Mouse (Mus musculus): ENCODE results near the gene AC124108.1. TPM values are rescaled to one million over a fixed set of nuclear protein-coding genes. Genes with fewer than 3 reads are reported as not detected.

Gene AC124108.1
- polyA plus RNA-seq, 1 experiment from 2014 or later: 3.3 TPM

DNA sequence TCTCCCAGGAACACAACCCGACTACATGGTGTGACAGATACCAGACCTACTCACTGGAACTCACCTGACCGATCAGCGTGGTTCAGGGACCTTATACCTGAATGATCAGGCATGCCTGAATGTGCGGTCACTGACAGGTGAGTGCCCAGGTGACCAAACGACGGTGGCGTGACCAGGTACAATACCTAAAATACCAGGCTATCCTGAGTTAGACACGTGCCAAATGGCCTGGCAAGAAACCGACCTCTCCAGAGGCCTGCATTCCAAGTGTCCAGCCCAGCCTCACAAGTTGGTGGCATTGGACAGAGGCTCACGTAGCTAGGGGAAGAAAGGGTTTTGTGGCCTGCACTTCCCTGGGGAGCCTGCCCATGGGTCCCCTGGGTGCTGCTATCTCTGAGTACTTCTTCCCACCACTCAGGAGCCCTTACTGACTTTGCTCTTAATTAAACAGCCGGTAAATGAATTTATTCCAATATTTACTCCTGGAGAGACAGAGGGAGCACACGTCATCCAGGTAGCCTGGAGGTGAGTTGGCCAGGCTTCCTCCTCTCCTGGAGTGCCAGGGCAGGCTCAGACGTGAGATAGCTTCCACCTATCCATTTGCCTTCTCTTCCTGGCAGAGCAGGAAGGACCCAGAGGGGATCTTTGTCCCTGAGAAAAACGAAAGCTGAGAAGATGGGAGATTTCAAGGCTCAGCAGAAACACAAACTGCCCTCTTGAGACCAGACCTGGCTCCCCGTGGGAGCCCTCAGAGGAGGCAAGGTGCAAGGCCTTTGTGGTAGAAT is 40.2 kb upstream of the AC124108.1 start:
- Histone ChIP-seq H3K4me2 (ENCODE audit: low read length) (no peak overlapping the region), H3K9ac (replicated peaks; ENCODE audit: low read depth, low read length) (no peak overlapping the region), H3K36me3 (ENCODE audit: control insufficient read depth, insufficient read depth) (no peaks in the 10 kb centered on the region), H3K4me1 (replicated peaks; ENCODE audit: control insufficient read depth, insufficient read depth, low read length) (no peaks in the 10 kb centered on the region), H3K27me3 (replicated peaks; ENCODE audit: control insufficient read depth, insufficient read depth, low read length) (no peaks in the 10 kb centered on the region), H3K4me3 (replicated peaks; ENCODE audit: low read length) (no peak overlapping the region), H3K27ac (ENCODE audit: low read length) (no peak overlapping the region), H3K9me3 (ENCODE audit: control insufficient read depth, low read length) (no peaks in the 10 kb centered on the region)
- WGBS: 70% methylated on average over 15 of the region's 15 CpGs
- no peak for ATAC-seq

DNA sequence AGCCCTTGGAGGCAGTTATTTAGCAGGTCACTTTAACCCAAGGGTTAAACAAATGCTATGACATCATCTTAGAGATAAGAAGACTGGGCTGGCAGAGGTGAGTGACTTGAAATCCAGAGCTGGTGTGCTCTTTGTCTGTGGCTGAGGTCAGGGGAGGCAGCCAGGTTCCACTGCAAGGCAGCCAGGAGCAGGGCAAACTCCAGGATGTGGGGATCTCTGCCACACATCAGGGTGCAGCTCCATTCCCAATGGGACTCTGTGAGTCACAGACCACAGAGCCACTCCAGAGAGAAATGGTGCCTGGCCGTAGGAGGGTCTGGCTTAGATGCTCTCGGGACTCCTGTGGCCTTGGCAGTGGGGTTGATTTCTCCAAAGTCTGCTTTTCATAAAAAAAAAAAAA is 39.3 kb upstream of the AC124108.1 start:
- H3K4me1 ChIP-seq (replicated peaks; ENCODE audit: control insufficient read depth, insufficient read depth, low read length): no peaks in the 10 kb centered on the region
- no peaks in the 10 kb centered on the region for H3K9me3 ChIP-seq (ENCODE audit: control insufficient read depth, low read length)
- H3K4me2 ChIP-seq (ENCODE audit: low read length): no peak overlapping the region
- no peaks in the 10 kb centered on the region for H3K27me3 ChIP-seq (replicated peaks; ENCODE audit: control insufficient read depth, insufficient read depth, low read length)
- H3K4me3 ChIP-seq (replicated peaks; ENCODE audit: low read length): no peak overlapping the region
- ATAC-seq: no peak
- no peaks in the 10 kb centered on the region for H3K36me3 ChIP-seq (ENCODE audit: control insufficient read depth, insufficient read depth)
- 74% methylated on average over 2 of the region's 2 CpGs for WGBS
- no peak overlapping the region for H3K27ac ChIP-seq (ENCODE audit: low read length)
- H3K9ac ChIP-seq (replicated peaks; ENCODE audit: low read depth, low read length): no peak overlapping the region

DNA sequence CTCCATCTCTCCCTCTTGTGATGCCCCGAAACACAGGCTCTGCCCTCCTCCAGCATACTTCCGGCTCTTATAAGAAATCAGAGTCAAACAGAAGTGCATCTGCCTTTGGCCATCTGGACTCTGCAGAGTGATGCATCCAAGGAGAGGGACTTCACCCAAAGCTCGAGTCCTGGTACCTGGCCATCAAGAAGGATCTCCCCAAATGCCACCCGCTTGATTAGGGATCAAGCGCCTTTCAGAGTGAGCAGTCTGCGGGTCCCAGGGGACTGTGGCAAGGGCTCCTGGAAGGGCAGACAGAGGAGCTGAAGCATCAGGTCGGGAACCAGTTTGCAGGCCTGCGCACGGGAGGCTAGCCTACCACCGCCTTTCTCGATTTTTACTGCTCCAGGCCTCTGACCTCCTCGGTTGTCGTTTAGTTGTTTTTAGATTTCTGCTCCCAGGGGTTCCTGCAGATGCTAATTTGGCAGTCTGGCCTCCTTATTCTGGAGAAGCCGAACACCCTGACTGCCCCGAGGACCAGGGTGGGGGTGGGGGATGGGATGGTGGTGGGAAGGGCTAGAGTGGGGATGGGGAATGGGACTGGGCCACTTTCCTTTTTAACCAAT is 38.1 kb upstream of the AC124108.1 start:
- no peak for ATAC-seq
- no peak overlapping the region for H3K9ac ChIP-seq (replicated peaks; ENCODE audit: low read depth, low read length)

DNA sequence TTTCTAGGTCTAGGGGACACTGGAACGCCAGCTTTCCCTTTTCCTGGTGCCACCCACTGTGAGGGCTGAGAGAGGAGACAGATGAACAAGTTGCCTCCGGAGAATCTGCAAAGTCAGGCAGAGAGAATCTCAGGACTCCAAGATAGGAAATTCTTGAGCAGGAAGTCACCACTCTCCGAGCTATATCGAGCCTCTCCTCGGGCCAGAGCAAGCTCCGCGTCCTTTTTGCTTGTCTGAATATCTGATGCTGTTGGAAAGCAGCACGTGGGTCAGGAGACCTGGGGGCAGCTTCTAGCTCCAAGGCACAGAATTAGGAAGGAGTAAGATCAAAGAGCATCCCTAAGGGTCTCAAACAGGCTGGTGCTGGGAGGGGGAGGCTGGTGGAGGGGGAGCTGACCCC is 37.6 kb upstream of the AC124108.1 start:
- no peak overlapping the region for H3K4me3 ChIP-seq (replicated peaks; ENCODE audit: low read length)
- WGBS: 25% methylated on average over 8 of the region's 8 CpGs

More for the DNA sequence above, 38.1 kb upstream of the AC124108.1 start:
- WGBS: 31% methylated on average over 15 of the region's 15 CpGs
- H3K36me3 ChIP-seq (ENCODE audit: control insufficient read depth, insufficient read depth): no peaks in the 10 kb centered on the region
- H3K4me1 ChIP-seq (replicated peaks; ENCODE audit: control insufficient read depth, insufficient read depth, low read length): peaks cover 10% of the 10 kb centered on the region
- no peaks in the 10 kb centered on the region for H3K9me3 ChIP-seq (ENCODE audit: control insufficient read depth, low read length)
- no peaks in the 10 kb centered on the region for H3K27me3 ChIP-seq (replicated peaks; ENCODE audit: control insufficient read depth, insufficient read depth, low read length)
- no peak overlapping the region for H3K4me2 ChIP-seq (ENCODE audit: low read length)
- H3K4me3 ChIP-seq (replicated peaks; ENCODE audit: low read length): no peak overlapping the region
- H3K27ac ChIP-seq (ENCODE audit: low read length): no peak overlapping the region

DNA sequence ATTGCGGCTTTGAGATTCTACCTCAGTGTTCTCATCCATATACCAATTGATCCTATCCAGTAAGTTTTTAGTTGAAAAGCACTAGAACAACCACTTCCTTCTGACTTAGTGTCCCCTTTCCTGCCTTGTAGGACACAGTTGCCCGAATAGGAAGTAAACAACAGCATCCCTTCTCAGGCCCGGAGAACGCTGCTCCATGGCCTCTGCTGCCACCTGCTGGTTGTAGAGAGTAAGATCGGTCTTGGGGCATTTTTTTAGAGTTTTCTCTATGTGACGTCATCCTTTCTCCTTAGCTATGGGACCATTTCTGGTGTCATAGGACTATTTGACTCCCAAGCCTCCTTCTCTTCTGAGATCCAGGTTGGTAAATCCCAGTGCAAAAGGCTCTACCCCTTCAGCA is 35.5 kb upstream of the AC124108.1 start:
- Histone ChIP-seq H3K9me3 (ENCODE audit: control insufficient read depth, low read length) (no peaks in the 10 kb centered on the region), H3K36me3 (ENCODE audit: control insufficient read depth, insufficient read depth) (no peaks in the 10 kb centered on the region), H3K27ac (ENCODE audit: low read length) (no peak overlapping the region), H3K4me2 (ENCODE audit: low read length) (no peak overlapping the region), H3K27me3 (replicated peaks; ENCODE audit: control insufficient read depth, insufficient read depth, low read length) (no peaks in the 10 kb centered on the region), H3K9ac (replicated peaks; ENCODE audit: low read depth, low read length) (no peak overlapping the region), H3K4me1 (replicated peaks; ENCODE audit: control insufficient read depth, insufficient read depth, low read length) (peaks cover 33% of the 10 kb centered on the region), H3K4me3 (replicated peaks; ENCODE audit: low read length) (no peak overlapping the region)
- no peak for ATAC-seq
- WGBS: 13% methylated on average over 6 of the region's 6 CpGs

More for the DNA sequence above, 37.6 kb upstream of the AC124108.1 start:
- H3K4me2 ChIP-seq (ENCODE audit: low read length): no peak overlapping the region
- no peaks in the 10 kb centered on the region for H3K9me3 ChIP-seq (ENCODE audit: control insufficient read depth, low read length)
- no peaks in the 10 kb centered on the region for H3K27me3 ChIP-seq (replicated peaks; ENCODE audit: control insufficient read depth, insufficient read depth, low read length)
- H3K9ac ChIP-seq (replicated peaks; ENCODE audit: low read depth, low read length): no peak overlapping the region
- ATAC-seq: no peak
- H3K4me1 ChIP-seq (replicated peaks; ENCODE audit: control insufficient read depth, insufficient read depth, low read length): peaks cover 15% of the 10 kb centered on the region
- no peaks in the 10 kb centered on the region for H3K36me3 ChIP-seq (ENCODE audit: control insufficient read depth, insufficient read depth)
- H3K27ac ChIP-seq (ENCODE audit: low read length): no peak overlapping the region

DNA sequence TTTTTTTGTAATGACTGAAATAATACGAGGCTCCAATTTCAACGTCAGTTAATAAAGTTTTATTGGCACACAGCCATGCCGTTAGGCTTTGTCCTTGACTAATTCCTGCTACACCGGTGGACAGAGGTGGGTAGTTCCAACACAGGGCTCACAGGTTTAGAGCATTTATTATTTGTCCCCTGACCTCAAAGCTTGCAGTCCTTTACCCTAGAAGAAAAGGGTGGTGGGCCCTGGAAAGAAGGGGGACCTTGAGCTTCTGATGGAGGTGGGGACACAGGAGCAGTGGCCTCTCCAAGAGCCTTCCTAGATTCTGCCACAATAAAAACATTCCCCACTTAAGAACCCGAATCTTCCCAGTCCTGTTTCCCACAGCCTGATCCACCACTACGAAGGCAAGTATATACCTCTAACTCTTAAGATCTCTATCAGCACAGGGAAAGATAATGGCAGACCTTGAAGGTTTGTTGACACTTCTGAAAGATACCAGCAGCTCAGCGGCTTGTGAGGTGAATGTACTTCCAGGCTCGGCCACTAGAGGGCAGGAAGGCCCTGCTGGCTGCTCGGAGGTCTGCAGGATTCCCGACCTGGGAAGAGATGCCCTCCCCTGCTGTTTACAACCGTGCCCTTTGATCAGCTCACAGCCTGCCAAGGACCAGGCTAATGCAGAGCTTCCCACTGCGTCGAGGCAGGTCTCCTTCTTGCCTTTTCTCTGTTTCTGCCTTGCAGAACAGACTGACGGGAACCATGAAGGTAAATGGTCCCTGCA is 34.1 kb upstream of the AC124108.1 start:
- ATAC-seq: peak; percentile 61
- Histone ChIP-seq H3K36me3 (ENCODE audit: control insufficient read depth, insufficient read depth) (no peaks in the 10 kb centered on the region), H3K4me1 (replicated peaks; ENCODE audit: control insufficient read depth, insufficient read depth, low read length) (peaks cover 33% of the 10 kb centered on the region), H3K27ac (ENCODE audit: low read length) (no peak overlapping the region), H3K4me3 (replicated peaks; ENCODE audit: low read length) (peak overlapping the region; percentile 18; the same call in 1 of the 2 replicates), H3K9ac (replicated peaks; ENCODE audit: low read depth, low read length) (peak overlapping the region; percentile 49; the same call in 1 of the 2 replicates), H3K9me3 (ENCODE audit: control insufficient read depth, low read length) (no peaks in the 10 kb centered on the region), H3K4me2 (ENCODE audit: low read length) (peak overlapping the region; percentile 38), H3K27me3 (replicated peaks; ENCODE audit: control insufficient read depth, insufficient read depth, low read length) (no peaks in the 10 kb centered on the region)
- 20% methylated on average over 14 of the region's 14 CpGs for WGBS

DNA sequence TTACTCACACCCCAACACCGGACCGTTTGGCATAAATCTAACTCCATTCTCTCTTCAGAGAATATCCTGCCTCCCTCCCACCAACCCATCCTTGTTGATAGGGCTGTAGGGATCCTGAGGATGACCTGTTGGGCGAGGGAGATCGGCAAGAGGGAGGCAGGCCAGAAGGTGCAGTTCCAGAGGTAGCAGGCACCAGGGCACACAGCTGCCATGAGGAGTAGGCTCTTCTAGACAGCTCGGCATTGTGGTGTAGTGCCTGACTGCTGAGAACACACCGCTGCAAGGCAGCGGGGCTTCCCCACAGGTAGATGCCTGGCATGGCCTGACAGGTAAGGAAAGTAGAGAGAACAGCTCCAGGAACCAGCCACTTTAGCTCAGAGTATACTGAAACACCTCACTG is 33.4 kb upstream of the AC124108.1 start:
- Histone ChIP-seq H3K27me3 (replicated peaks; ENCODE audit: control insufficient read depth, insufficient read depth, low read length) (no peaks in the 10 kb centered on the region), H3K4me2 (ENCODE audit: low read length) (peak overlapping the region; percentile 38), H3K36me3 (ENCODE audit: control insufficient read depth, insufficient read depth) (no peaks in the 10 kb centered on the region), H3K4me1 (replicated peaks; ENCODE audit: control insufficient read depth, insufficient read depth, low read length) (peaks cover 33% of the 10 kb centered on the region), H3K27ac (ENCODE audit: low read length) (no peak overlapping the region), H3K9me3 (ENCODE audit: control insufficient read depth, low read length) (no peaks in the 10 kb centered on the region), H3K4me3 (replicated peaks; ENCODE audit: low read length) (no peak overlapping the region; the same call in 1 of the 2 replicates), H3K9ac (replicated peaks; ENCODE audit: low read depth, low read length) (peak overlapping the region; percentile 49; the same call in 1 of the 2 replicates)
- 24% methylated on average over 7 of the region's 7 CpGs for WGBS
- ATAC-seq: peak; percentile 13; the same call in 1 of the 2 replicates

DNA sequence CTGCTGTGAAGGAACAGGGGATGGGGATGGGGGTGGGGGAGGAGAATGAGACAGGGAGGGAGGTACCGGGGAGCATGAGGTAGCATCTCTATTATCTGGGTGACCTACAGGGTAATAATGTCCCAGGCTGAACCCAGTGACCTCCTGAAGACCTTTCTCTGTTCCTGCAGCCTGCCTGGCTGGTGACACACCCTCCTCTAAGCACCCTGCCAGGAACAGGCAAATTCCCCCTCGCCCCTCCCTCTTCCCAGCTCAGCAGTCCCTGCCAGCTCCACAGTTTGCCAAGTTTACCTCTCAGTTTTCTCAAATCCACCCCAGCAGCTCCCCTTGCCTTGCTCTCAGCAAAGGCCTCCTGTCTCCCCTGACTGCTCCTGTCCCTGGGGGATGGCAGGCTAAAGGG is 32.5 kb upstream of the AC124108.1 start:
- Histone ChIP-seq H3K27ac (ENCODE audit: low read length) (no peak overlapping the region), H3K36me3 (ENCODE audit: control insufficient read depth, insufficient read depth) (no peaks in the 10 kb centered on the region), H3K4me3 (replicated peaks; ENCODE audit: low read length) (no peak overlapping the region), H3K9ac (replicated peaks; ENCODE audit: low read depth, low read length) (no peak overlapping the region), H3K4me1 (replicated peaks; ENCODE audit: control insufficient read depth, insufficient read depth, low read length) (peaks cover 33% of the 10 kb centered on the region), H3K9me3 (ENCODE audit: control insufficient read depth, low read length) (no peaks in the 10 kb centered on the region), H3K27me3 (replicated peaks; ENCODE audit: control insufficient read depth, insufficient read depth, low read length) (no peaks in the 10 kb centered on the region), H3K4me2 (ENCODE audit: low read length) (no peak overlapping the region)
- ATAC-seq: no peak
- WGBS: 23% methylated on average over 2 of the region's 2 CpGs

DNA sequence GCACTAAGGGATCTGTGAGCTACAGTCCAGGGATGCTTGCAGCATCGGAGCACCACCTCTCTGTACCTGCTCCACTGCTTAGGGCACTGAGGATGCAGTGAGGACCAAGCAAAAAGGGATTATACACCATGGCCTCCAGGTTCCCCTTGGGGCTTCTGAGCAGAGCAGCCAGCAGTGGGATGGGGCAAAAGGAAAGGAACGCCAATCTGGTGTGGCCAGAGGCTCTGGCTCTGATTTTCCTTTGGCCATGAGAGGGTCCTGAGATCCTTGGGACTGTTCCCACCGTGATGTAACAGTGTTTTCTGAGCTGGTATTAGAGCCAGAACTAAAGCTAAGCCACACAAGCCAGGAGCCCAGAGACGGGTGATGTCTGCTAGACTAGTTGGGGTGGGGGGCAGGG is 31.6 kb upstream of the AC124108.1 start:
- Histone ChIP-seq H3K9me3 (ENCODE audit: control insufficient read depth, low read length) (no peaks in the 10 kb centered on the region), H3K36me3 (ENCODE audit: control insufficient read depth, insufficient read depth) (no peaks in the 10 kb centered on the region), H3K27me3 (replicated peaks; ENCODE audit: control insufficient read depth, insufficient read depth, low read length) (no peaks in the 10 kb centered on the region), H3K4me3 (replicated peaks; ENCODE audit: low read length) (no peak overlapping the region), H3K27ac (ENCODE audit: low read length) (no peak overlapping the region), H3K4me2 (ENCODE audit: low read length) (no peak overlapping the region), H3K9ac (replicated peaks; ENCODE audit: low read depth, low read length) (0 out of 2 replicates have a peak overlapping the region, but pooled peaks have one; percentile 19), H3K4me1 (replicated peaks; ENCODE audit: control insufficient read depth, insufficient read depth, low read length) (peaks cover 35% of the 10 kb centered on the region)
- no peak for ATAC-seq
- WGBS: 47% methylated on average over 4 of the region's 4 CpGs

All from forebrain, embryonic 16.5 days (tissue).